Mouse (Mus musculus): ENCODE data around the gene Fabp1.

The Fabp1 gene

GRCm38 (mm10) chr6:71212471-71212870 is 12.8 kb downstream of the Fabp1 start:
- DNase-seq: no peak

GRCm38 (mm10) chr6:71221501-71221900 is 21.9 kb downstream of the Fabp1 start:
- no peak for DNase-seq

- DNase-seq: no peak
Observed at GRCm38 (mm10) chr6:71224184-71224943, 24.7 kb downstream of the Fabp1 start.

- DNase-seq: no peak
Observed at GRCm38 (mm10) chr6:71226544-71226943, 26.9 kb downstream of the Fabp1 start.

- no peak for DNase-seq
Observed at GRCm38 (mm10) chr6:71227157-71227770, 27.6 kb downstream of the Fabp1 start.

- no peak for DNase-seq
Observed at GRCm38 (mm10) chr6:71235121-71235520, 35.5 kb downstream of the Fabp1 start.

GRCm38 (mm10) chr6:71235944-71236343 is 36.3 kb downstream of the Fabp1 start:
- no peak for DNase-seq

GRCm38 (mm10) chr6:71236506-71236905 is 36.9 kb downstream of the Fabp1 start:
- no peak for DNase-seq

GRCm38 (mm10) chr6:71237031-71237431 is 37.4 kb downstream of the Fabp1 start:
- DNase-seq: no peak

- no peak for DNase-seq
Observed at GRCm38 (mm10) chr6:71239069-71239750, 39.6 kb downstream of the Fabp1 start.

GRCm38 (mm10) chr6:71240831-71241230 is 41.2 kb downstream of the Fabp1 start:
- DNase-seq: no peak

GRCm38 (mm10) chr6:71242811-71243210 is 43.2 kb downstream of the Fabp1 start:
- DNase-seq: no peak

- no peak for DNase-seq
Observed at GRCm38 (mm10) chr6:71243258-71243657, 43.6 kb downstream of the Fabp1 start.

GRCm38 (mm10) chr6:71248420-71248819 is 48.8 kb downstream of the Fabp1 start:
- no peak for DNase-seq

- no peak for DNase-seq
Observed at GRCm38 (mm10) chr6:71249615-71250014, 50.0 kb downstream of the Fabp1 start.

- DNase-seq: no peak
Observed at GRCm38 (mm10) chr6:71250951-71251350, 51.3 kb downstream of the Fabp1 start.

GRCm38 (mm10) chr6:71254456-71254855 is 54.8 kb downstream of the Fabp1 start:
- DNase-seq: no peak

Measured in layer of hippocampus, adult 9-11 months (tissue).